Comparison of ENCODE assay signal across 8 mouse cellular contexts in the genomic region with DNA sequence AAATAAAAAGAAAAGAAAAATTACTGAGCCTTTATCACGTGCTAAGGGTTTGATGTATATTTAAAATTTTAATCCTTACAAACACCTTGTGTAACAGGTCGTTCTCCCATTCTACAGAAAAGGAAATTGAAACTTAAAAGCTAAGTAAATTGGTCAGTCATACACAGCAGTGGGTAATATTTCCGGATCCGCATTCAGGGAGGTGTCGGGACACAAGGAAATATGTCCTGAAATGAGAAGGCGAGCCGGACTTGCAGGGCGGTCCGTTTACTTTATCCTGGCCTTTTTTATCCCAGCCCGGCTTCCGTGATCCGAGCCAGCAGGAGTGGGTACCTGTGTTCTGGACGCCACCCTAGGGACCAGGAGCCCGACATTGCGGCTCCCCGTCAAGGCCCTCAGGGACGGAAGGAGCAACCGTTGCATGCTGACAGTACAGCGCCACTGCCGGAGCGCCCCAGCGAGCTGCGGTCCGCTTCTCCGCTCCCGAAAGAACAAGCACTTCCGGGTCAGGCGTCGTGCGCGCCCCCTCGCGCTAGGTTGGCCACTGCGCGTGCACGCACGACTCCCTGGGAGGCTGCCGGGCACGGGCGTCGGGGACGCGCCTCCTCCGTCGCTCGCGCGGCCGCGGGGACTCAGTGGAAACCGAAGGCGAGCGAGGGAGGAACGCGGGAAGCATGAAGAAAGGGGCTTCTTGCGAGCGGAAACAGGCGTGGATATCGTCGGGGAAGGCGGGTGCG. TPM values are rescaled to one million over a fixed set of nuclear protein-coding genes. Genes with fewer than 3 reads are reported as not detected.
DNase-seq lines count a peak whose midpoint lies in the region; ATAC-seq and TF ChIP-seq lines count a peak whose summit lies in the region.

A gene (plus strand): TSS at position 508 of the 737 bp plus-strand sequence.
A gene (minus strand): TSS at position 512 of the 737 bp plus-strand sequence.

- H3K4me3 ChIP-seq in hindbrain, embryonic 13.5 days = peak within 1 kb of the TSS; percentile 67

- H3K9ac ChIP-seq in hindbrain, embryonic 13.5 days = peak within 1 kb of the TSS; percentile 82

- in situ Hi-C loops in Patski (cut with MboI; ENCODE audit: low pct_unique_long_range_greater_than_20kb) = loop anchor here (5.0 kb wide), 2 partner anchors 120 to 225 kb away; no protein-coding TSS in a partner anchor

- H3K27me3 ChIP-seq in Patski = no peaks in the 10 kb centered on the region
- no peaks in the 10 kb centered on the region for H3K27me3 ChIP-seq in hindbrain, embryonic 13.5 days

- CTCF ChIA-PET in Patski (lab: Charles Lee) = interaction anchor here (1.6 to 2.5 kb wide), 4 partner anchors 8 to 78 kb away, joined by 4 to 7 read pairs (median 6); a partner anchor contains a TSS

- DNase-seq in Patski (ENCODE audit: low read depth, low spot score) = peak; percentile 58
- DNase-seq in cerebellum, postnatal 14 days = peak; percentile 98
- DNase-seq in frontal cortex, postnatal 14 days (ENCODE audit: low spot score in 2 of 2) = peak; percentile 89 to 95
- peak; percentile 92 to 96 for DNase-seq in layer of hippocampus, postnatal 25 days (ENCODE audit: extremely low spot score in 1 of 2, low spot score in 1 of 2)
- peak; percentile 97 for DNase-seq in lung, postnatal 25 days (ENCODE audit: low spot score)
- DNase-seq in retina, embryonic 14.5 days (ENCODE audit: low spot score) = peak; percentile 98
- DNase-seq in thymus, postnatal 4 days = peak; percentile 99

- WGBS in hindbrain, embryonic 13.5 days = 1% methylated on average over 62 of the region's 62 CpGs

- TF ChIP-seq CTCF in Patski (IDR thresholded peaks at IDR 0.05) = no peak

- peak within 1 kb of the TSS; percentile 96 for H3K27ac ChIP-seq in hindbrain, embryonic 13.5 days

- H3K4me1 ChIP-seq in hindbrain, embryonic 13.5 days (replicated peaks) = peaks cover 14% of the 10 kb centered on the region

- H3K4me2 ChIP-seq in hindbrain, embryonic 13.5 days = peak within 1 kb of the TSS; percentile 63

- POLR2A ChIA-PET in Patski (lab: Charles Lee) = no interaction called here

- H3K36me3 ChIP-seq in hindbrain, embryonic 13.5 days = peaks cover 19% of the 10 kb centered on the region

- no peaks in the 10 kb centered on the region for H3K9me3 ChIP-seq in hindbrain, embryonic 13.5 days

- peak; percentile 81 for ATAC-seq in Patski
- peak; percentile 94 for ATAC-seq in hindbrain, embryonic 13.5 days (ENCODE audit: low FRiP score)

RNA-seq across cellular contexts. Expression of the first gene that starts in this region (rescaled TPM):
- polyA plus RNA-seq in Patski (2021) = 7.1 TPM
- 8.0 and 10.0 TPM in 2 replicates for polyA plus RNA-seq in hindbrain, embryonic 13.5 days (2015; fragmentation: Nextera tagmentation; extraction: Ambion mirVana)
- total RNA-seq in layer of hippocampus, postnatal 25 days (2021) = 1 to 10 TPM; 6.0 to 7.1 TPM

RNA-seq across cellular contexts. Expression of the second gene that starts in this region (rescaled TPM):
- 32.7 TPM for polyA plus RNA-seq in Patski (2021)
- polyA plus RNA-seq in hindbrain, embryonic 13.5 days (2015; fragmentation: Nextera tagmentation; extraction: Ambion mirVana) = 12.0 and 13.1 TPM in 2 replicates
- 10 to 100 TPM; 15.5 to 19.5 TPM for total RNA-seq in layer of hippocampus, postnatal 25 days (2021)

Comparison
In these comparisons a context has a peak if more than half of its experiments do, and no peak if none do; other contexts are left out.
1. Peak in every context shown above with its lines: DNase-seq, ATAC-seq, H3K4me3 ChIP-seq and H3K27ac ChIP-seq.